Mouse (Mus musculus): ENCODE measurements around the gene Slc15a2. TPM values are rescaled to one million over a fixed set of nuclear protein-coding genes. Genes with fewer than 3 reads are reported as not detected.
A peak's percentile ranks its signal among the peaks of the same experiment; 100 is the strongest.

The Slc15a2 gene
- polyA plus RNA-seq, 1 experiment from 2014 or later, result 1.9 TPM

GRCm38 (mm10) chr16:36802361-36802760, 17.6 kb upstream of the Slc15a2 start:
- H3K9ac ChIP-seq, result no peak overlapping the region
- ATAC-seq (ENCODE audit: low read depth) (no peak), DNase-seq (no peak)
- no peaks in the 10 kb centered on the region for H3K27me3 ChIP-seq
- H3K9me3 ChIP-seq (replicated peaks), result no peaks in the 10 kb centered on the region
- no peaks in the 10 kb centered on the region for H3K36me3 ChIP-seq
- no peak overlapping the region for H3K4me2 ChIP-seq
- no peak overlapping the region for H3K4me3 ChIP-seq (replicated peaks)
- 71% methylated on average over 3 of the region's 3 CpGs for WGBS (ENCODE audit: insufficient replicate concordance)
- H3K27ac ChIP-seq, result no peak overlapping the region
- no peaks in the 10 kb centered on the region for H3K4me1 ChIP-seq (replicated peaks)

GRCm38 (mm10) chr16:36798334-36798733, 13.6 kb upstream of the Slc15a2 start:
- ATAC-seq (ENCODE audit: low read depth), result no peak
- no peak overlapping the region for H3K4me3 ChIP-seq (replicated peaks)
- H3K27me3 ChIP-seq, result no peaks in the 10 kb centered on the region
- H3K36me3 ChIP-seq, result no peaks in the 10 kb centered on the region
- WGBS (ENCODE audit: insufficient replicate concordance), result 52% methylated on average over 2 of the region's 2 CpGs
- no peak for DNase-seq
- no peak overlapping the region for H3K9ac ChIP-seq
- H3K4me2 ChIP-seq, result no peak overlapping the region
- no peaks in the 10 kb centered on the region for H3K9me3 ChIP-seq (replicated peaks)
- H3K4me1 ChIP-seq (replicated peaks), result no peaks in the 10 kb centered on the region
- no peak overlapping the region for H3K27ac ChIP-seq

GRCm38 (mm10) chr16:36794976-36795375, 10.2 kb upstream of the Slc15a2 start:
- DNase-seq, result no peak
- Histone ChIP-seq H3K9me3 (replicated peaks) (no peaks in the 10 kb centered on the region), H3K4me1 (replicated peaks) (no peaks in the 10 kb centered on the region), H3K4me2 (no peak overlapping the region), H3K4me3 (replicated peaks) (no peak overlapping the region), H3K36me3 (no peaks in the 10 kb centered on the region), H3K27ac (no peak overlapping the region), H3K9ac (no peak overlapping the region), H3K27me3 (no peaks in the 10 kb centered on the region)
- no peak for ATAC-seq (ENCODE audit: low read depth)
- 56% methylated on average over 2 of the region's 2 CpGs for WGBS (ENCODE audit: insufficient replicate concordance)

- ATAC-seq (ENCODE audit: low read depth), result no peak
- no peak overlapping the region for H3K4me3 ChIP-seq (replicated peaks)
Observed at GRCm38 (mm10) chr16:36790166-36790565, 5.4 kb upstream of the Slc15a2 start.

GRCm38 (mm10) chr16:36786466-36786865, 1.7 kb upstream of the Slc15a2 start:
- H3K27me3 ChIP-seq, result no peaks in the 10 kb centered on the region
- H3K9me3 ChIP-seq (replicated peaks), result no peaks in the 10 kb centered on the region
- H3K4me2 ChIP-seq, result no peak overlapping the region
- H3K27ac ChIP-seq, result no peak overlapping the region
- ATAC-seq (ENCODE audit: low read depth), result no peak
- H3K4me3 ChIP-seq (replicated peaks), result no peak overlapping the region
- H3K4me1 ChIP-seq (replicated peaks), result no peaks in the 10 kb centered on the region
- DNase-seq, result no peak
- 71% methylated on average over 7 of the region's 7 CpGs for WGBS (ENCODE audit: insufficient replicate concordance)
- no peaks in the 10 kb centered on the region for H3K36me3 ChIP-seq
- no peak overlapping the region for H3K9ac ChIP-seq

More at GRCm38 (mm10) chr16:36790166-36790565, 5.4 kb upstream of the Slc15a2 start:
- Histone ChIP-seq H3K27ac (no peak overlapping the region), H3K9me3 (replicated peaks) (no peaks in the 10 kb centered on the region), H3K36me3 (no peaks in the 10 kb centered on the region), H3K4me2 (no peak overlapping the region), H3K9ac (no peak overlapping the region), H3K4me1 (replicated peaks) (no peaks in the 10 kb centered on the region), H3K27me3 (no peaks in the 10 kb centered on the region)
- DNase-seq, result no peak
- 73% methylated on average over 4 of the region's 4 CpGs for WGBS (ENCODE audit: insufficient replicate concordance)

GRCm38 (mm10) chr16:36784146-36784545, 616 bp downstream of the Slc15a2 start:
- DNase-seq (no peak), ATAC-seq (ENCODE audit: low read depth) (no peak)
- H3K9me3 ChIP-seq (replicated peaks), result no peaks in the 10 kb centered on the region
- H3K4me1 ChIP-seq (replicated peaks), result no peaks in the 10 kb centered on the region
- H3K36me3 ChIP-seq, result no peaks in the 10 kb centered on the region
- no peaks in the 10 kb centered on the region for H3K27me3 ChIP-seq
- no peak overlapping the region for H3K27ac ChIP-seq
- H3K4me3 ChIP-seq (replicated peaks), result no peak overlapping the region
- H3K4me2 ChIP-seq, result no peak overlapping the region
- 80% methylated on average over 2 of the region's 2 CpGs for WGBS (ENCODE audit: insufficient replicate concordance)
- no peak overlapping the region for H3K9ac ChIP-seq

- Histone ChIP-seq H3K4me2 (no peak overlapping the region), H3K27ac (no peak overlapping the region), H3K4me3 (replicated peaks) (no peak overlapping the region), H3K36me3 (no peaks in the 10 kb centered on the region), H3K4me1 (replicated peaks) (no peaks in the 10 kb centered on the region), H3K27me3 (no peaks in the 10 kb centered on the region), H3K9me3 (replicated peaks) (no peaks in the 10 kb centered on the region), H3K9ac (no peak overlapping the region)
- WGBS (ENCODE audit: insufficient replicate concordance), result 74% methylated on average over 6 of the region's 6 CpGs
- ATAC-seq (ENCODE audit: low read depth) (no peak), DNase-seq (no peak)
Observed at GRCm38 (mm10) chr16:36775658-36776057, 9.1 kb downstream of the Slc15a2 start.

GRCm38 (mm10) chr16:36772996-36773395, 11.8 kb downstream of the Slc15a2 start:
- H3K9me3 ChIP-seq (replicated peaks), result no peaks in the 10 kb centered on the region
- H3K4me2 ChIP-seq, result no peak overlapping the region
- H3K27me3 ChIP-seq, result no peaks in the 10 kb centered on the region
- no peak for ATAC-seq (ENCODE audit: low read depth)
- H3K36me3 ChIP-seq, result no peaks in the 10 kb centered on the region
- no peak overlapping the region for H3K4me3 ChIP-seq (replicated peaks)
- no peak overlapping the region for H3K9ac ChIP-seq
- DNase-seq, result no peak
- WGBS (ENCODE audit: insufficient replicate concordance), result 70% methylated on average over 5 of the region's 5 CpGs
- H3K4me1 ChIP-seq (replicated peaks), result no peaks in the 10 kb centered on the region
- H3K27ac ChIP-seq, result no peak overlapping the region

GRCm38 (mm10) chr16:36771703-36772102, 13.1 kb downstream of the Slc15a2 start:
- Histone ChIP-seq H3K4me3 (replicated peaks) (no peak overlapping the region), H3K9me3 (replicated peaks) (no peaks in the 10 kb centered on the region), H3K4me2 (no peak overlapping the region), H3K36me3 (no peaks in the 10 kb centered on the region), H3K4me1 (replicated peaks) (no peaks in the 10 kb centered on the region), H3K27me3 (no peaks in the 10 kb centered on the region), H3K27ac (no peak overlapping the region), H3K9ac (no peak overlapping the region)
- 69% methylated on average over 3 of the region's 3 CpGs for whole genome bisulfite sequencing (ENCODE audit: insufficient replicate concordance)
- no peak for DNase-seq
- ATAC-seq (ENCODE audit: low read depth), result no peak

- H3K4me1 ChIP-seq (replicated peaks), result no peaks in the 10 kb centered on the region
- DNase-seq (no peak), ATAC-seq (ENCODE audit: low read depth) (no peak)
- no peak overlapping the region for H3K9ac ChIP-seq
- no peaks in the 10 kb centered on the region for H3K36me3 ChIP-seq
- 58% methylated on average over 2 of the region's 2 CpGs for WGBS (ENCODE audit: insufficient replicate concordance)
- H3K27me3 ChIP-seq, result no peaks in the 10 kb centered on the region
- no peak overlapping the region for H3K4me2 ChIP-seq
- no peak overlapping the region for H3K27ac ChIP-seq
- no peak overlapping the region for H3K4me3 ChIP-seq (replicated peaks)
- no peaks in the 10 kb centered on the region for H3K9me3 ChIP-seq (replicated peaks)
Observed at GRCm38 (mm10) chr16:36771244-36771643, 13.5 kb downstream of the Slc15a2 start.

- no peak overlapping the region for H3K27ac ChIP-seq
- H3K9ac ChIP-seq, result no peak overlapping the region
- no peak overlapping the region for H3K4me3 ChIP-seq (replicated peaks)
- DNase-seq, result no peak
- H3K4me1 ChIP-seq (replicated peaks), result no peaks in the 10 kb centered on the region
- H3K4me2 ChIP-seq, result no peak overlapping the region
- no peaks in the 10 kb centered on the region for H3K27me3 ChIP-seq
- no peaks in the 10 kb centered on the region for H3K9me3 ChIP-seq (replicated peaks)
- no peaks in the 10 kb centered on the region for H3K36me3 ChIP-seq
- ATAC-seq (ENCODE audit: low read depth), result no peak
- 72% methylated on average over 4 of the region's 4 CpGs for WGBS (ENCODE audit: insufficient replicate concordance)
Observed at GRCm38 (mm10) chr16:36770830-36771229, 13.9 kb downstream of the Slc15a2 start.

GRCm38 (mm10) chr16:36770191-36770771, 14.5 kb downstream of the Slc15a2 start:
- no peak overlapping the region for H3K4me2 ChIP-seq
- DNase-seq (peak; percentile 48), ATAC-seq (ENCODE audit: low read depth) (peak; percentile 65)
- no peaks in the 10 kb centered on the region for H3K27me3 ChIP-seq
- H3K9me3 ChIP-seq (replicated peaks), result no peaks in the 10 kb centered on the region
- H3K27ac ChIP-seq, result no peak overlapping the region
- H3K4me3 ChIP-seq (replicated peaks), result no peak overlapping the region
- H3K4me1 ChIP-seq (replicated peaks), result no peaks in the 10 kb centered on the region
- H3K36me3 ChIP-seq, result no peaks in the 10 kb centered on the region
- H3K9ac ChIP-seq, result no peak overlapping the region
- WGBS (ENCODE audit: insufficient replicate concordance), result 60% methylated on average over 9 of the region's 13 CpGs
